In genomic region chr9:35559009-35559890, GRCm38 (mm10) we compare ENCODE assay signal across 8 mouse cellular contexts. TPM values are rescaled to one million over a fixed set of nuclear protein-coding genes. Genes with fewer than 3 reads are reported as not detected.
A peak's percentile ranks its signal among the peaks of the same experiment; 100 is the strongest.
DNase-seq lines count a peak whose midpoint lies in the region; ATAC-seq and TF ChIP-seq lines count a peak whose summit lies in the region.

No protein-coding gene starts in this region.

- no peaks in the 10 kb centered on the region for H3K27me3 ChIP-seq in embryonic facial prominence, embryonic 14.5 days (replicated peaks; ENCODE audit: control insufficient read depth, insufficient read depth, low read length)
- H3K27me3 ChIP-seq in limb, embryonic 13.5 days = peaks cover 8% of the 10 kb centered on the region; the same call in 1 of the 2 replicates
- H3K27me3 ChIP-seq in midbrain, embryonic 15.5 days (replicated peaks) = no peaks in the 10 kb centered on the region

- H3K9me3 ChIP-seq in embryonic facial prominence, embryonic 14.5 days (ENCODE audit: control insufficient read depth, low read length) = no peaks in the 10 kb centered on the region
- H3K9me3 ChIP-seq in limb, embryonic 13.5 days = no peaks in the 10 kb centered on the region
- no peaks in the 10 kb centered on the region for H3K9me3 ChIP-seq in midbrain, embryonic 15.5 days

- DNase-seq in B cell, adult 2 months = peak; percentile 78 to 80
- peak; percentile 97 for DNase-seq in embryonic facial prominence, embryonic 14.5 days (ENCODE audit: low spot score)
- peak; percentile 66 to 76 for DNase-seq in heart, adult 9 months (ENCODE audit: low spot score in 2 of 2)
- DNase-seq in kidney, adult 9 months = peak; percentile 80
- peak; percentile 59 to 69 for DNase-seq in spleen, adult 18-20 months

- peak overlapping the region; percentile 99 for H3K4me2 ChIP-seq in embryonic facial prominence, embryonic 14.5 days (ENCODE audit: low read depth, low read length)
- H3K4me2 ChIP-seq in limb, embryonic 13.5 days (replicated peaks) = peak overlapping the region; percentile 98
- peak overlapping the region; percentile 87 for H3K4me2 ChIP-seq in midbrain, embryonic 15.5 days

- peak overlapping the region; percentile 76 for H3K9ac ChIP-seq in embryonic facial prominence, embryonic 14.5 days (ENCODE audit: low read depth, low read length)
- peak overlapping the region; percentile 78 for H3K9ac ChIP-seq in limb, embryonic 13.5 days
- peak overlapping the region; percentile 69 for H3K9ac ChIP-seq in midbrain, embryonic 15.5 days

- TF ChIP-seq POLR2A in bone marrow, adult 2 months (IDR thresholded peaks at IDR 0.05; ENCODE audit: borderline replicate concordance, control insufficient read depth, low read depth, low read length) = peak; percentile 51; the same call in 1 of the 2 replicates

- no peaks in the 10 kb centered on the region for H3K4me1 ChIP-seq in bone marrow, adult 2 months (ENCODE audit: control insufficient read depth, insufficient read depth, low read length)
- peaks cover 8% of the 10 kb centered on the region for H3K4me1 ChIP-seq in embryonic facial prominence, embryonic 14.5 days (ENCODE audit: control insufficient read depth, insufficient read depth, low read length)
- H3K4me1 ChIP-seq in limb, embryonic 13.5 days = peaks cover 21% of the 10 kb centered on the region
- peaks cover 22% of the 10 kb centered on the region for H3K4me1 ChIP-seq in midbrain, embryonic 15.5 days

- ATAC-seq in embryonic facial prominence, embryonic 14.5 days (ENCODE audit: low read depth) = peak; percentile 93
- ATAC-seq in limb, embryonic 13.5 days (ENCODE audit: low FRiP score, low read depth) = peak; percentile 93
- ATAC-seq in midbrain, embryonic 15.5 days (replicated peaks) = peak; percentile 93

- H3K27ac ChIP-seq in bone marrow, adult 2 months (ENCODE audit: control insufficient read depth, insufficient read depth, low read depth, low read length, poor library complexity) = no peak overlapping the region
- H3K27ac ChIP-seq in embryonic facial prominence, embryonic 14.5 days (replicated peaks; ENCODE audit: low read depth, low read length) = peak overlapping the region; percentile 73
- H3K27ac ChIP-seq in limb, embryonic 13.5 days = peak overlapping the region; percentile 75
- H3K27ac ChIP-seq in midbrain, embryonic 15.5 days = peak overlapping the region; percentile 86

- H3K36me3 ChIP-seq in embryonic facial prominence, embryonic 14.5 days (ENCODE audit: control insufficient read depth, insufficient read depth, low read length) = peaks cover 18% of the 10 kb centered on the region
- H3K36me3 ChIP-seq in limb, embryonic 13.5 days = peaks cover 12% of the 10 kb centered on the region
- H3K36me3 ChIP-seq in midbrain, embryonic 15.5 days (replicated peaks) = peaks cover 6% of the 10 kb centered on the region; the same call in 1 of the 2 replicates

- WGBS in bone marrow, adult 2 months = under 1% methylated on average over 31 of the region's 31 CpGs
- WGBS in embryonic facial prominence, embryonic 14.5 days = 2% methylated on average over 31 of the region's 31 CpGs
- 2% methylated on average over 31 of the region's 31 CpGs for WGBS in limb, embryonic 13.5 days
- 2% methylated on average over 31 of the region's 31 CpGs for WGBS in midbrain, embryonic 15.5 days

- peak overlapping the region; percentile 81 for H3K4me3 ChIP-seq in bone marrow, adult 2 months (replicated peaks; ENCODE audit: control insufficient read depth, low read depth, low read length)
- peak overlapping the region; percentile 61 for H3K4me3 ChIP-seq in embryonic facial prominence, embryonic 14.5 days (ENCODE audit: low read depth, low read length)
- H3K4me3 ChIP-seq in limb, embryonic 13.5 days = peak overlapping the region; percentile 73
- H3K4me3 ChIP-seq in midbrain, embryonic 15.5 days = peak overlapping the region; percentile 77

- no peak for TF ChIP-seq CTCF in bone marrow, adult 2 months (IDR thresholded peaks at IDR 0.05; ENCODE audit: control insufficient read depth, insufficient read depth, low read length)

RNA-seq across cellular contexts. Expression of gene Pus3, which starts 0.9 kb away (rescaled TPM):
- 6.1 and 9.4 TPM in 2 replicates for polyA plus RNA-seq in bone marrow, adult 2 months (2011; ENCODE audit: insufficient read depth, insufficient read length, low replicate concordance, missing spikeins)
- polyA plus RNA-seq in embryonic facial prominence, embryonic 14.5 days (2014; fragmentation: Nextera tagmentation; extraction: Ambion mirVana) = 18.0 and 20.2 TPM in 2 replicates
- polyA plus RNA-seq in limb, embryonic 13.5 days (2015; fragmentation: Nextera tagmentation; extraction: Ambion mirVana) = 21.2 and 21.6 TPM in 2 replicates
- polyA plus RNA-seq in midbrain, embryonic 15.5 days (2015; fragmentation: Nextera tagmentation; extraction: Ambion mirVana) = 14.8 and 16.0 TPM in 2 replicates

RNA-seq across cellular contexts. Expression of gene Ddx25, which starts 0.9 kb away (rescaled TPM):
- 0.18 TPM in 1 of 2 replicates, not detected in the other for polyA plus RNA-seq in bone marrow, adult 2 months (2011; ENCODE audit: insufficient read depth, insufficient read length, low replicate concordance, missing spikeins)
- 3.7 and 4.9 TPM in 2 replicates for polyA plus RNA-seq in embryonic facial prominence, embryonic 14.5 days (2014; fragmentation: Nextera tagmentation; extraction: Ambion mirVana)
- 4.3 and 4.5 TPM in 2 replicates for polyA plus RNA-seq in limb, embryonic 13.5 days (2015; fragmentation: Nextera tagmentation; extraction: Ambion mirVana)
- 27.9 and 30.0 TPM in 2 replicates for polyA plus RNA-seq in midbrain, embryonic 15.5 days (2015; fragmentation: Nextera tagmentation; extraction: Ambion mirVana)

RNA-seq across cellular contexts. Expression of gene Pate2, which starts 10.8 kb away (rescaled TPM):
- 0.57 TPM in 1 of 2 replicates, not detected in the other for polyA plus RNA-seq in bone marrow, adult 2 months (2011; ENCODE audit: insufficient read depth, insufficient read length, low replicate concordance, missing spikeins)
- polyA plus RNA-seq in embryonic facial prominence, embryonic 14.5 days (2014; fragmentation: Nextera tagmentation; extraction: Ambion mirVana) = 0.24 and 0.61 TPM in 2 replicates
- 0.78 and 1.0 TPM in 2 replicates for polyA plus RNA-seq in limb, embryonic 13.5 days (2015; fragmentation: Nextera tagmentation; extraction: Ambion mirVana)
- 1.2 TPM in 2 replicates for polyA plus RNA-seq in midbrain, embryonic 15.5 days (2015; fragmentation: Nextera tagmentation; extraction: Ambion mirVana)

RNA-seq across cellular contexts. Expression of gene Hyls1, which starts 10.9 kb away (rescaled TPM):
- 14.7 and 21.1 TPM in 2 replicates for polyA plus RNA-seq in bone marrow, adult 2 months (2011; ENCODE audit: insufficient read depth, insufficient read length, low replicate concordance, missing spikeins)
- polyA plus RNA-seq in embryonic facial prominence, embryonic 14.5 days (2014; fragmentation: Nextera tagmentation; extraction: Ambion mirVana) = 17.4 and 18.4 TPM in 2 replicates
- polyA plus RNA-seq in limb, embryonic 13.5 days (2015; fragmentation: Nextera tagmentation; extraction: Ambion mirVana) = 16.6 and 18.2 TPM in 2 replicates
- 14.5 and 16.3 TPM in 2 replicates for polyA plus RNA-seq in midbrain, embryonic 15.5 days (2015; fragmentation: Nextera tagmentation; extraction: Ambion mirVana)

RNA-seq across cellular contexts. Expression of gene Gm1113, which starts 41.2 kb away (rescaled TPM):
- polyA plus RNA-seq in bone marrow, adult 2 months (2011; ENCODE audit: insufficient read depth, insufficient read length, low replicate concordance, missing spikeins) = not detected in 2 replicates
- not detected in 2 replicates for polyA plus RNA-seq in embryonic facial prominence, embryonic 14.5 days (2014; fragmentation: Nextera tagmentation; extraction: Ambion mirVana)
- polyA plus RNA-seq in limb, embryonic 13.5 days (2015; fragmentation: Nextera tagmentation; extraction: Ambion mirVana) = not detected in 2 replicates
- polyA plus RNA-seq in midbrain, embryonic 15.5 days (2015; fragmentation: Nextera tagmentation; extraction: Ambion mirVana) = not detected in 2 replicates
